Mouse (Mus musculus): ENCODE measurements around the gene Tasp1. TPM values are rescaled to one million over a fixed set of nuclear protein-coding genes. Genes with fewer than 3 reads are reported as not detected.
"Not testable (repeated sequence)": the region's sequence is repeated elsewhere in the genome, so short reads cannot be mapped to it uniquely, and the experiment has no call there.

The Tasp1 gene
- polyA plus RNA-seq, 1 experiment from 2014 or later, result 13.9 TPM

- WGBS, result 74% methylated on average over 3 of the region's 3 CpGs
Measured at GRCm38 (mm10) chr2:139875876-139876275, 190.7 kb downstream of the Tasp1 start.

DNA sequence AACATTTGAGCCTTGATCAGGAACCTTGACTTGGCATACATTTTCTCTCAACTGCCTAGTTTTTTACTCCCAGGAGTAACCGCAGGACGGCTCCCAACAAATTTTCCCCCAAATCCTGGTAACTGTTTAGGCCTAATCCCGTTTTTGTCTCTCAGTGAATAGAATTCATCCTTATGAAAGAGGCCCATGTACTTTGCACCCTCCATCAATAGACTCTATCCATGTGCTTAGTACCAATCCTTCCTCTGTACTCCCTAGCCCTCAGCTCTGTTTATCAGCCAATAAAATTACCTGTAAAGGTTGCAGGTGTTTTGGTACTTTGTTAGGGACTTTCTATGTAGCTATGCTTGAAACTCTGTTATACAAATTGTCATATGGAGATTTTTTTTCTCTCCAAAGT lies 192.4 kb downstream of the Tasp1 start:
- Histone ChIP-seq H3K4me3 (no peak overlapping the region), H3K27me3 (no peaks in the 10 kb centered on the region), H3K27ac (no peak overlapping the region), H3K9me3 (replicated peaks) (no peaks in the 10 kb centered on the region), H3K9ac (no peak overlapping the region), H3K4me1 (replicated peaks) (no peaks in the 10 kb centered on the region), H3K4me2 (no peak overlapping the region), H3K36me3 (no peaks in the 10 kb centered on the region)
- ATAC-seq (replicated peaks; ENCODE audit: insufficient number of reproducible peaks, insufficient read depth, low FRiP score, low read depth), result no peak
- 80% methylated on average over 3 of the region's 3 CpGs for WGBS

More at GRCm38 (mm10) chr2:139875876-139876275, 190.7 kb downstream of the Tasp1 start:
- no peak overlapping the region for H3K4me2 ChIP-seq
- H3K4me1 ChIP-seq (replicated peaks), result no peaks in the 10 kb centered on the region
- no peaks in the 10 kb centered on the region for H3K9me3 ChIP-seq (replicated peaks)
- no peak overlapping the region for H3K27ac ChIP-seq
- no peak for ATAC-seq (replicated peaks; ENCODE audit: insufficient number of reproducible peaks, insufficient read depth, low FRiP score, low read depth)
- no peaks in the 10 kb centered on the region for H3K27me3 ChIP-seq
- H3K9ac ChIP-seq, result no peak overlapping the region
- no peak overlapping the region for H3K4me3 ChIP-seq
- no peaks in the 10 kb centered on the region for H3K36me3 ChIP-seq

GRCm38 (mm10) chr2:139873762-139874161 lies 192.8 kb downstream of the Tasp1 start:
- Histone ChIP-seq H3K9ac (no peak overlapping the region), H3K27me3 (no peaks in the 10 kb centered on the region), H3K36me3 (no peaks in the 10 kb centered on the region), H3K4me3 (no peak overlapping the region), H3K4me1 (replicated peaks) (no peaks in the 10 kb centered on the region), H3K9me3 (replicated peaks) (no peaks in the 10 kb centered on the region), H3K27ac (no peak overlapping the region), H3K4me2 (no peak overlapping the region)
- WGBS, result 69% methylated on average over 2 of the region's 2 CpGs
- ATAC-seq (replicated peaks; ENCODE audit: insufficient number of reproducible peaks, insufficient read depth, low FRiP score, low read depth), result no peak

DNA sequence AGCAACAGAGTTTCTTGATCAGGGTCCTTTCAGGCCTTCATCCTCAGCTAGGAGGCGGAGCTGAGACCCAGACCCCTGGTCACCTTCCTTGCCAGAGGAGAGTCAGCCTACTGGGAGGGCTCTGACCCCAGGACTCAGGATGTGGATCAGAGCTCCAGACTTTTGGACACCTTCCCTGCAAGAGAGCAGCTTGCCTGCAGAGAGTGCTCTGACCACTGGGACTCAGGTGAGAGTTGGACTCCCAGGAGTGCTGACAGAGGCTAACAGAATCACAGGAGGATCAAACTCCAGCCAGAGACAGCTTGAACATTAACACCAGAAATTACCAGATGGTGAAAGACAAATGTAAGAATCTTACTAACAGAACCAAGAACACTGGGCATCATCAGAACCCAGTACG lies 197.5 kb downstream of the Tasp1 start:
- H3K4me1 ChIP-seq (replicated peaks); ATAC-seq (replicated peaks; ENCODE audit: insufficient number of reproducible peaks, insufficient read depth, low FRiP score, low read depth): not testable (repeated sequence)
- 98% methylated on average over 2 of the region's 2 CpGs for WGBS

DNA sequence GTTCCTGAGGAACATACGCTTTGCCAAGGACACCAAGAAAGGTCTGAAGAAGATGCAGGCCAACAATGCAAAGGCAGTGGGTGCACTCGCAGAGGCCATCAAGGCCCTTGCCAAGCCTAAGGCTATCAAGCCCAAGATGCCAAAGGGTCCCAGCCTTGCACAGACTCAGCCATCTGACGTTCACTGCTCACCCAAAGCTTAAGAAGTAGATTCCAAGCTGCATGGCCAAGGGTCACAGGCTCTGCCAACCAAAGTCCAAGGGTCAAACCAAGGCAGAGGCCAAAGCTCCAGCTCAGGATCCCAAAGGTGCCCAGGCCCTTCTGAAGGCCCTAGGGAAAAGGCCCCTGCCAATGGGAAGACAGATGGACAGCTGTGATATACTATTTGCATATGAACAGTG lies 203.2 kb downstream of the Tasp1 start:
- not testable (repeated sequence) for ATAC-seq (replicated peaks; ENCODE audit: insufficient number of reproducible peaks, insufficient read depth, low FRiP score, low read depth)

More for the DNA sequence above, 197.5 kb downstream of the Tasp1 start:
- not testable (repeated sequence) for H3K36me3 ChIP-seq; H3K9me3 ChIP-seq (replicated peaks); H3K4me2 ChIP-seq; H3K4me3 ChIP-seq; H3K27me3 ChIP-seq; H3K9ac ChIP-seq; H3K27ac ChIP-seq

DNA sequence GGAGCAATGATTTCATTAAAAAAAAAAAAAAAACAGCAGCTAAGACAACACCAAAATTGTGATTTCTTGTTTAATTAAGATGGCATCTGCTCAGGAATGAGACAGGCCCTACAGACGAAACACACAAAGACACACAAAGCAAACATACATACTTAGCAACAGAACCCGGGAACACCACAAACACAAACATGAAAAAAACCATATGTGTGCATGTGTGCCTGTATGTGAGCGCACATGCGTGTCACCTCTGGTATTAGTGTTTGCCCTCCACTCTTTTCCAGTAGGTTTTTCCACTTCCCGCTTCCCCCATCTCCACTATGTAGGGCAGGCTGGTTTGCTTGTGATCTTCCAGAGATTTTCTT lies 206.5 kb downstream of the Tasp1 start:
- ATAC-seq (replicated peaks; ENCODE audit: insufficient number of reproducible peaks, insufficient read depth, low FRiP score, low read depth), result no peak
- H3K9ac ChIP-seq, result no peak overlapping the region
- no peak overlapping the region for H3K4me2 ChIP-seq
- H3K9me3 ChIP-seq (replicated peaks), result no peaks in the 10 kb centered on the region
- no peak overlapping the region for H3K4me3 ChIP-seq
- no peak overlapping the region for H3K27ac ChIP-seq
- no peaks in the 10 kb centered on the region for H3K27me3 ChIP-seq
- no peaks in the 10 kb centered on the region for H3K4me1 ChIP-seq (replicated peaks)
- 88% methylated on average over 5 of the region's 5 CpGs for WGBS
- no peaks in the 10 kb centered on the region for H3K36me3 ChIP-seq

More for the DNA sequence above, 203.2 kb downstream of the Tasp1 start:
- not testable (repeated sequence) for H3K4me2 ChIP-seq; H3K27ac ChIP-seq; H3K9ac ChIP-seq; H3K4me1 ChIP-seq (replicated peaks); H3K4me3 ChIP-seq; H3K27me3 ChIP-seq; H3K9me3 ChIP-seq (replicated peaks); H3K36me3 ChIP-seq
- 92% methylated on average over 3 of the region's 3 CpGs for WGBS

DNA sequence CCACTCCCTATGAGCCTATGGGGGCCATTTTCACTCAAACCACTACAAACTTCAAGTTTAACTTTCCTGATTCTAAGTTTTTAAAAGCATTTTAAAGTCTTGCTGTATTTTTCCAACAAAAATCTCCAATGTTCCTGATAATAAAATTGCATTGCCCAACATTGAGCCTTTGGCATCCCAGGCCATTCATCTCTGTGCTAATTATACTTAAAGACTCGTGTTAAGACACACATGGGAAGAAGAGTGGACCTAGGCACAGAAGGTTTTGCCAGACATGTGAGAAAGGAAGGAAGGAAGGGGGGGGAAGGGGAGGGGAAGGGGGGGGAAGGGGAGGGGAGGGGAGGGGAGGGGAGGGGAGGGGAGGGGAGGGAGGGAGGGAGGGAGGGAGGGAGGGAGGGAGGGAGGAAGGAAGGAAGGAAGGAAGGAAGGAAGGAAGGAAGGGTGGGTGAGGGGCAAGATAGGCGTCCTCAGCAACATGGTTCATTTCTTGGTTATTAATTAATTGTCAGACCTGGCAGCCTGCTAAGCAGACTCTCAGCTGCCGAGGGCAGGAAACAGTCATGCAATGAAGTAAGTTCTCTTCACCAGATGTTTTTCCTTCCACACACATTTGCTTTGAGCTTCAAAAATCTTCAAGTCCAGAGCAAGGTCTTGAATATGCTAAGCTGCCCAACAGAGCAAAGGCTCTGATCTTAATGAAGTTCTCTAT lies 207.0 kb downstream of the Tasp1 start:
- Histone ChIP-seq H3K36me3 (no peaks in the 10 kb centered on the region), H3K4me1 (replicated peaks) (no peaks in the 10 kb centered on the region), H3K4me2 (no peak overlapping the region), H3K27me3 (no peaks in the 10 kb centered on the region), H3K9ac (no peak overlapping the region), H3K9me3 (replicated peaks) (no peaks in the 10 kb centered on the region), H3K4me3 (no peak overlapping the region), H3K27ac (no peak overlapping the region)
- WGBS, result 55% methylated on average over 3 of the region's 3 CpGs
- no peak for ATAC-seq (replicated peaks; ENCODE audit: insufficient number of reproducible peaks, insufficient read depth, low FRiP score, low read depth)

DNA sequence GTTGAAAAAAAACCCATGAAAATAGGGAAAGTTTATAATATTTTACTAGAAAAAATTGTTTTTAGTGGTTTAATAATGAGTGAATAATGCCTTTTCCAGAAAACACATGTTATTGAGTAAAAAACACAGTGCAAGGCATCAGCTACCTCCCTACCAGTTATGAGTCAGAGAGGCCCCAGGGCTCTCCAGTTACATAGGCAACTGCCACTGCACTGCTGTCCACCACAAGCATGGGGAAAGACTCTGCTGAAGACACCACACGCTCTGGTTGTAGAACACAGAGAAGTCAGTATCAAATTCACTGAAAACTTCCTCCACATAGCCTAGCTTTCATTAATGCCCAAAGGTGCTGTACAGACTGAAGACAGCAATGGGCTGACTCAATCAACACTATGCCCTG lies 217.0 kb downstream of the Tasp1 start:
- H3K4me2 ChIP-seq, result no peak overlapping the region
- no peaks in the 10 kb centered on the region for H3K9me3 ChIP-seq (replicated peaks)
- H3K36me3 ChIP-seq, result no peaks in the 10 kb centered on the region
- no peak for ATAC-seq (replicated peaks; ENCODE audit: insufficient number of reproducible peaks, insufficient read depth, low FRiP score, low read depth)
- H3K27ac ChIP-seq, result no peak overlapping the region
- no peak overlapping the region for H3K4me3 ChIP-seq
- H3K4me1 ChIP-seq (replicated peaks), result no peaks in the 10 kb centered on the region
- H3K27me3 ChIP-seq, result no peaks in the 10 kb centered on the region
- no peak overlapping the region for H3K9ac ChIP-seq
- WGBS, result 84% methylated on average over 1 of the region's 1 CpGs

- no peaks in the 10 kb centered on the region for H3K27me3 ChIP-seq
- H3K4me2 ChIP-seq, result no peak overlapping the region
- no peak for ATAC-seq (replicated peaks; ENCODE audit: insufficient number of reproducible peaks, insufficient read depth, low FRiP score, low read depth)
- H3K27ac ChIP-seq, result no peak overlapping the region
- no peaks in the 10 kb centered on the region for H3K36me3 ChIP-seq
- H3K4me3 ChIP-seq, result no peak overlapping the region
- no peaks in the 10 kb centered on the region for H3K4me1 ChIP-seq (replicated peaks)
- 67% methylated on average over 1 of the region's 1 CpGs for WGBS
- no peaks in the 10 kb centered on the region for H3K9me3 ChIP-seq (replicated peaks)
- no peak overlapping the region for H3K9ac ChIP-seq
Measured at GRCm38 (mm10) chr2:139841359-139841758, 225.2 kb downstream of the Tasp1 start.

GRCm38 (mm10) chr2:139840941-139841340 lies 225.7 kb downstream of the Tasp1 start:
- 69% methylated on average over 5 of the region's 5 CpGs for WGBS
- Histone ChIP-seq H3K9me3 (replicated peaks) (no peaks in the 10 kb centered on the region), H3K27ac (no peak overlapping the region), H3K27me3 (no peaks in the 10 kb centered on the region), H3K36me3 (no peaks in the 10 kb centered on the region), H3K9ac (no peak overlapping the region), H3K4me2 (no peak overlapping the region), H3K4me1 (replicated peaks) (no peaks in the 10 kb centered on the region), H3K4me3 (no peak overlapping the region)
- no peak for ATAC-seq (replicated peaks; ENCODE audit: insufficient number of reproducible peaks, insufficient read depth, low FRiP score, low read depth)

- no peaks in the 10 kb centered on the region for H3K36me3 ChIP-seq
- no peak overlapping the region for H3K4me2 ChIP-seq
- 78% methylated on average over 8 of the region's 8 CpGs for WGBS
- H3K9me3 ChIP-seq (replicated peaks), result no peaks in the 10 kb centered on the region
- no peaks in the 10 kb centered on the region for H3K4me1 ChIP-seq (replicated peaks)
- ATAC-seq (replicated peaks; ENCODE audit: insufficient number of reproducible peaks, insufficient read depth, low FRiP score, low read depth), result no peak
- H3K27ac ChIP-seq, result no peak overlapping the region
- no peak overlapping the region for H3K9ac ChIP-seq
- H3K27me3 ChIP-seq, result no peaks in the 10 kb centered on the region
- H3K4me3 ChIP-seq, result no peak overlapping the region
Measured at GRCm38 (mm10) chr2:139821589-139822378, 244.8 kb downstream of the Tasp1 start.

- H3K4me1 ChIP-seq (replicated peaks), result no peaks in the 10 kb centered on the region
- no peak overlapping the region for H3K4me2 ChIP-seq
- no peak for ATAC-seq (replicated peaks; ENCODE audit: insufficient number of reproducible peaks, insufficient read depth, low FRiP score, low read depth)
- no peak overlapping the region for H3K9ac ChIP-seq
- no peak overlapping the region for H3K4me3 ChIP-seq
- WGBS, result 73% methylated on average over 3 of the region's 3 CpGs
- H3K36me3 ChIP-seq, result no peaks in the 10 kb centered on the region
- H3K9me3 ChIP-seq (replicated peaks), result no peaks in the 10 kb centered on the region
- no peak overlapping the region for H3K27ac ChIP-seq
- H3K27me3 ChIP-seq, result no peaks in the 10 kb centered on the region
Measured at GRCm38 (mm10) chr2:139817275-139817674, 249.3 kb downstream of the Tasp1 start.

Measured in heart, embryonic 15.5 days (tissue).